14 mouse cellular contexts compared by ENCODE assay signal in genomic region chr7:47072551-47072950, GRCm38 (mm10). TPM values are rescaled to one million over a fixed set of nuclear protein-coding genes. Genes with fewer than 3 reads are reported as not detected.
DNase-seq lines count a peak whose midpoint lies in the region; ATAC-seq and TF ChIP-seq lines count a peak whose summit lies in the region.
"Had no signal": no experiment of that assay in that cellular context is flagged by ENCODE, and none has a peak within 500 bp of the region (broad histone marks: within the 10 kb centered on the region; RNA-seq: fewer than 3 reads in every experiment).

No protein-coding gene starts in this region.

- no peaks in the 10 kb centered on the region for H3K36me3 ChIP-seq in heart, embryonic 10.5 days
- H3K36me3 ChIP-seq in CH12.LX (replicated peaks in 1 of 2; ENCODE audit: control insufficient read depth in 1 of 2, insufficient read depth in 1 of 2, low read length in 1 of 2) = no peaks in the 10 kb centered on the region
- no peaks in the 10 kb centered on the region for H3K36me3 ChIP-seq in forebrain, embryonic 16.5 days (ENCODE audit: control insufficient read depth, insufficient read depth)
- H3K36me3 ChIP-seq: embryonic facial prominence, embryonic 10.5 days; heart, embryonic 13.5 days had no signal

- H3K79me2 ChIP-seq in CH12.LX (replicated peaks; ENCODE audit: control insufficient read depth, extremely low read depth, insufficient read depth, poor library complexity, severe bottlenecking) = no peaks in the 10 kb centered on the region

- TF ChIP-seq POLR2A in CH12.LX (IDR thresholded peaks at IDR 0.05; ENCODE audit: low read depth, low read length) = no peak
- no peak for TF ChIP-seq POLR2A in bone marrow macrophage, adult 2 months (IDR thresholded peaks at IDR 0.05; ENCODE audit: borderline replicate concordance, low read depth, low read length)

- DNase-seq in heart, adult 11 months = peak; percentile 89
- no peak for DNase-seq in heart, embryonic 10.5 days (ENCODE audit: low spot score)
- no peak for DNase-seq in left cerebral cortex, adult 2 months (ENCODE audit: extremely low spot score in 1 of 2, low spot score in 2 of 2)
- no peak for DNase-seq in left cerebral cortex, postnatal 4 days
- DNase-seq in CH12.LX (ENCODE audit: extremely low read depth) = no peak
- DNase-seq in right cerebral cortex, adult 18-20 months = no peak
- DNase-seq: kidney, postnatal 10 days; thymus, postnatal 25 days had no signal

- no peak for TF ChIP-seq EP300 in CH12.LX (IDR thresholded peaks at IDR 0.05; ENCODE audit: low read length)

- in situ Hi-C loops in CH12.LX (cut with MboI; ENCODE audit: low pct_ligation_motif_present, low pct_unique_long_range_greater_than_20kb, low sequenced_read_pairs) = no loop called here

- H3K27ac ChIP-seq in heart, embryonic 10.5 days = no peak overlapping the region
- H3K27ac ChIP-seq in left cerebral cortex, adult 2 months = no peak overlapping the region
- no peak overlapping the region for H3K27ac ChIP-seq in CH12.LX (ENCODE audit: insufficient read depth, low read depth)
- H3K27ac ChIP-seq in bone marrow macrophage, adult 2 months (ENCODE audit: insufficient read depth, low read depth, low read length) = no peak overlapping the region
- H3K27ac ChIP-seq in forebrain, embryonic 16.5 days (ENCODE audit: low read length) = no peak overlapping the region
- H3K27ac ChIP-seq: embryonic facial prominence, embryonic 10.5 days; forebrain, embryonic 13.5 days; heart, embryonic 13.5 days; neural tube, embryonic 15.5 days had no signal

- 67% methylated on average over 5 of the region's 5 CpGs for WGBS in heart, embryonic 10.5 days
- WGBS in forebrain, embryonic 16.5 days = 75% methylated on average over 5 of the region's 5 CpGs

- H3K27me3 ChIP-seq in heart, embryonic 10.5 days (ENCODE audit: insufficient read depth, poor library complexity, severe bottlenecking) = no peaks in the 10 kb centered on the region
- no peaks in the 10 kb centered on the region for H3K27me3 ChIP-seq in CH12.LX (replicated peaks)
- H3K27me3 ChIP-seq in forebrain, embryonic 16.5 days (replicated peaks; ENCODE audit: control insufficient read depth, insufficient read depth, low read length) = no peaks in the 10 kb centered on the region
- H3K27me3 ChIP-seq: forebrain, embryonic 13.5 days; heart, embryonic 13.5 days; neural tube, embryonic 15.5 days had no signal

- dilution Hi-C loops in CH12.LX (cut with MboI; ENCODE audit: extremely low pct_ligation_motif_present, extremely low pct_unique_long_range_greater_than_20kb, low sequenced_read_pairs) = no loop called here

- H3K4me1 ChIP-seq in heart, embryonic 10.5 days = peaks cover 20% of the 10 kb centered on the region
- peaks cover 2 to 30% of the 10 kb centered on the region in 2 experiments; a peak in 2 of 4 replicates for H3K4me1 ChIP-seq in CH12.LX (ENCODE audit: control insufficient read depth in 1 of 2, insufficient read depth in 2 of 2)
- H3K4me1 ChIP-seq in bone marrow macrophage, adult 2 months (ENCODE audit: control insufficient read depth, insufficient read depth, low read length) = peaks cover 11% of the 10 kb centered on the region
- no peaks in the 10 kb centered on the region for H3K4me1 ChIP-seq in forebrain, embryonic 16.5 days (replicated peaks; ENCODE audit: control insufficient read depth, insufficient read depth, low read length)
- H3K4me1 ChIP-seq: forebrain, embryonic 13.5 days had no signal

- no peak overlapping the region for H3K4me3 ChIP-seq in heart, embryonic 10.5 days
- no peak overlapping the region for H3K4me3 ChIP-seq in left cerebral cortex, adult 2 months
- no peak overlapping the region for H3K4me3 ChIP-seq in CH12.LX (replicated peaks in 1 of 3; ENCODE audit: low read depth in 2 of 3, low read length in 2 of 3, poor library complexity in 1 of 3)
- H3K4me3 ChIP-seq in bone marrow macrophage, adult 2 months (ENCODE audit: insufficient read depth, low read length) = no peak overlapping the region
- H3K4me3 ChIP-seq in forebrain, embryonic 16.5 days (replicated peaks; ENCODE audit: low read length) = no peak overlapping the region
- H3K4me3 ChIP-seq: embryonic facial prominence, embryonic 10.5 days; forebrain, embryonic 13.5 days; heart, embryonic 13.5 days; neural tube, embryonic 15.5 days had no signal

- no peak for ATAC-seq in forebrain, embryonic 16.5 days
- ATAC-seq: forebrain, embryonic 13.5 days had no signal

- TF ChIP-seq RAD21 in CH12.LX (IDR thresholded peaks at IDR 0.05; ENCODE audit: low read depth, low read length) = peak; percentile 66

- peak; percentile 42 for TF ChIP-seq CTCF in left cerebral cortex, adult 2 months (IDR thresholded peaks at IDR 0.05)
- TF ChIP-seq CTCF in CH12.LX (conservative IDR thresholded peaks at IDR 0.05 in 1 of 2, IDR thresholded peaks at IDR 0.05 in 1 of 2; ENCODE audit: low read depth in 2 of 2, low read length in 2 of 2) = peak; percentile 50 to 79
- TF ChIP-seq CTCF in bone marrow macrophage, adult 2 months (IDR thresholded peaks at IDR 0.05; ENCODE audit: low read depth, low read length) = 0 out of 2 replicates have a peak, but pooled peaks have one; percentile 26

- H3K9ac ChIP-seq in CH12.LX (ENCODE audit: insufficient read depth, low read depth) = no peak overlapping the region
- H3K9ac ChIP-seq in forebrain, embryonic 16.5 days (replicated peaks; ENCODE audit: low read depth, low read length) = no peak overlapping the region
- H3K9ac ChIP-seq: forebrain, embryonic 13.5 days; heart, embryonic 13.5 days; neural tube, embryonic 15.5 days had no signal

- H3K4me2 ChIP-seq in CH12.LX (ENCODE audit: insufficient read depth, low read depth, poor library complexity, severe bottlenecking) = no peak overlapping the region
- no peak overlapping the region for H3K4me2 ChIP-seq in forebrain, embryonic 16.5 days (ENCODE audit: low read length)
- H3K4me2 ChIP-seq: forebrain, embryonic 13.5 days; heart, embryonic 13.5 days; neural tube, embryonic 15.5 days had no signal

- intact Hi-C loops in left cerebral cortex, adult 2 months (cut with DNase I) = no loop called here
- intact Hi-C loops in left cerebral cortex, postnatal 4 days (cut with DNase I) = no loop called here

- H3K9me3 ChIP-seq in heart, embryonic 10.5 days = no peaks in the 10 kb centered on the region
- peaks cover 3% of the 10 kb centered on the region for H3K9me3 ChIP-seq in CH12.LX (replicated peaks; ENCODE audit: low read length)
- H3K9me3 ChIP-seq in forebrain, embryonic 16.5 days (ENCODE audit: control insufficient read depth, low read length) = no peaks in the 10 kb centered on the region
- H3K9me3 ChIP-seq: embryonic facial prominence, embryonic 10.5 days; forebrain, embryonic 13.5 days; heart, embryonic 13.5 days; neural tube, embryonic 15.5 days had no signal

TF ChIP-seq in CH12.LX, 34 proteins besides CTCF, POLR2A, EP300 and RAD21:
- TF ChIP-seq CHD2 (IDR thresholded peaks at IDR 0.05; ENCODE audit: low read length) (no peak), NELFE (IDR thresholded peaks at IDR 0.05; ENCODE audit: low read depth, low read length) (no peak), ZC3H11A (IDR thresholded peaks at IDR 0.05; ENCODE audit: low read depth, low read length) (peak; percentile 33; the same call in 1 of the 2 replicates), IRF4 (IDR thresholded peaks at IDR 0.05; ENCODE audit: low read depth, low read length) (no peak), E2F4 (IDR thresholded peaks at IDR 0.05; ENCODE audit: insufficient replicate concordance, low read depth, low read length) (no peak), RCOR1 (conservative IDR thresholded peaks at IDR 0.05; ENCODE audit: low read depth, low read length) (no peak), SMC3 (IDR thresholded peaks at IDR 0.05; ENCODE audit: low read depth, low read length) (peak; percentile 87), KAT2A (IDR thresholded peaks at IDR 0.05; ENCODE audit: insufficient replicate concordance, low read length) (no peak), MAFK (IDR thresholded peaks at IDR 0.05; ENCODE audit: insufficient replicate concordance, low read length) (no peak), USF1 (IDR thresholded peaks at IDR 0.05; ENCODE audit: low read depth, low read length) (no peak), TBP (conservative IDR thresholded peaks at IDR 0.05; ENCODE audit: low read depth, low read length) (no peak), MXI1 (IDR thresholded peaks at IDR 0.05; ENCODE audit: low read depth, low read length) (no peak)

RNA-seq across cellular contexts. Expression of gene Tmem86a, which starts 22.1 kb away (rescaled TPM):
- 14.8 and 19.9 TPM in 2 replicates for polyA plus RNA-seq in heart, embryonic 10.5 days (2016; fragmentation: Nextera tagmentation; extraction: Ambion mirVana)
- total RNA-seq in left cerebral cortex, adult 2 months (2021) = 10 to 100 TPM; 12.5 to 14.7 TPM
- 10 to 100 TPM; 10.6 to 12.4 TPM for total RNA-seq in left cerebral cortex, postnatal 4 days (2021)
- total RNA-seq in CH12.LX (2012; rRNA removed) (0.29 and 0.30 TPM in 2 replicates), CH12.LX (2014; rRNA removed) (0.61 and 0.82 TPM in 2 replicates)
- 1.5 and 2.0 TPM in 2 replicates for polyA plus RNA-seq in CH12.LX (2012; ENCODE audit: insufficient read length, low read depth)
- 100 and 103 TPM in 2 replicates for polyA plus RNA-seq in bone marrow macrophage, adult 2 months (2012; ENCODE audit: insufficient read depth, insufficient read length, missing spikeins)
- polyA plus RNA-seq in forebrain, embryonic 16.5 days (2015; fragmentation: Nextera tagmentation; extraction: Ambion mirVana) = 27.7 and 27.9 TPM in 2 replicates
